Mouse (Mus musculus): ENCODE results near the gene Lmod3. TPM values are rescaled to one million over a fixed set of nuclear protein-coding genes. Genes with fewer than 3 reads are reported as not detected.
"Not testable (repeated sequence)": the region's sequence is repeated elsewhere in the genome, so short reads cannot be mapped to it uniquely, and the experiment has no call there.

Lmod3 gene
- total RNA-seq, 2 experiments from 2014 or later: not detected

GRCm38 (mm10) chr6:97276890-97277497, 24.4 kb upstream of the Lmod3 start:
- ATAC-seq (ENCODE audit: poor library complexity, severe bottlenecking): no peak

GRCm38 (mm10) chr6:97276366-97276765, 23.8 kb upstream of the Lmod3 start:
- ATAC-seq (ENCODE audit: poor library complexity, severe bottlenecking): no peak

GRCm38 (mm10) chr6:97275760-97276159, 23.2 kb upstream of the Lmod3 start:
- no peak for ATAC-seq (ENCODE audit: poor library complexity, severe bottlenecking)

- ATAC-seq (ENCODE audit: poor library complexity, severe bottlenecking): no peak
These were observed 21.2 kb upstream of the Lmod3 start for GRCm38 (mm10) chr6:97273777-97274176.

GRCm38 (mm10) chr6:97273058-97273710, 20.6 kb upstream of the Lmod3 start:
- ATAC-seq (ENCODE audit: poor library complexity, severe bottlenecking): no peak

- ATAC-seq (ENCODE audit: poor library complexity, severe bottlenecking): no peak
These were observed 19.8 kb upstream of the Lmod3 start for GRCm38 (mm10) chr6:97272349-97272748.

- no peak for ATAC-seq (ENCODE audit: poor library complexity, severe bottlenecking)
These were observed 17.0 kb upstream of the Lmod3 start for GRCm38 (mm10) chr6:97269596-97269995.

- no peak for ATAC-seq (ENCODE audit: poor library complexity, severe bottlenecking)
These were observed 14.6 kb upstream of the Lmod3 start for GRCm38 (mm10) chr6:97267132-97267531.

- no peak for ATAC-seq (ENCODE audit: poor library complexity, severe bottlenecking)
These were observed 14.1 kb upstream of the Lmod3 start for GRCm38 (mm10) chr6:97266661-97267060.

GRCm38 (mm10) chr6:97265705-97266104, 13.1 kb upstream of the Lmod3 start:
- no peak for ATAC-seq (ENCODE audit: poor library complexity, severe bottlenecking)

GRCm38 (mm10) chr6:97265240-97265639, 12.7 kb upstream of the Lmod3 start:
- ATAC-seq (ENCODE audit: poor library complexity, severe bottlenecking): no peak

- not testable (repeated sequence) for ATAC-seq (ENCODE audit: poor library complexity, severe bottlenecking)
These were observed 11.2 kb upstream of the Lmod3 start for GRCm38 (mm10) chr6:97263750-97264149.

GRCm38 (mm10) chr6:97262229-97262628, 9.7 kb upstream of the Lmod3 start:
- ATAC-seq (ENCODE audit: poor library complexity, severe bottlenecking): no peak

GRCm38 (mm10) chr6:97259926-97260325, 7.4 kb upstream of the Lmod3 start:
- ATAC-seq (ENCODE audit: poor library complexity, severe bottlenecking): not testable (repeated sequence)

- no peak for ATAC-seq (ENCODE audit: poor library complexity, severe bottlenecking)
These were observed 5.9 kb upstream of the Lmod3 start for GRCm38 (mm10) chr6:97258489-97258888.

GRCm38 (mm10) chr6:97252086-97252485, 473 bp downstream of the Lmod3 start:
- ATAC-seq (ENCODE audit: poor library complexity, severe bottlenecking): no peak

GRCm38 (mm10) chr6:97250966-97251365, 1.6 kb downstream of the Lmod3 start:
- ATAC-seq (ENCODE audit: poor library complexity, severe bottlenecking): peak; percentile 74

GRCm38 (mm10) chr6:97245200-97245599, 7.4 kb downstream of the Lmod3 start:
- no peak for ATAC-seq (ENCODE audit: poor library complexity, severe bottlenecking)

- ATAC-seq (ENCODE audit: poor library complexity, severe bottlenecking): no peak
These were observed 10.0 kb downstream of the Lmod3 start for GRCm38 (mm10) chr6:97242522-97242921.

- no peak for ATAC-seq (ENCODE audit: poor library complexity, severe bottlenecking)
These were observed 12.5 kb downstream of the Lmod3 start for GRCm38 (mm10) chr6:97240092-97240491.

- no peak for ATAC-seq (ENCODE audit: poor library complexity, severe bottlenecking)
These were observed 13.2 kb downstream of the Lmod3 start for GRCm38 (mm10) chr6:97239360-97239759.

- ATAC-seq (ENCODE audit: poor library complexity, severe bottlenecking): no peak
These were observed 16.5 kb downstream of the Lmod3 start for GRCm38 (mm10) chr6:97236088-97236487.

Measured in megakaryocyte, adult 5-6 weeks (primary cell).